Mouse (Mus musculus) bone marrow, adult 2 months (tissue): Measurements from ENCODE around the gene Cnst. TPM values are rescaled to one million over a fixed set of nuclear protein-coding genes. Genes with fewer than 3 reads are reported as not detected.

Experiments used
- H3K27ac ChIP-seq: fragments of 200-500 bp; 2 replicates; pipeline ENCODE4 v1.5.1; 2012; ENCODE audit warnings: low read depth, mild to moderate bottlenecking, control low read depth, inconsistent platforms, low read length; ENCODE audit not compliant: control insufficient read depth, poor library complexity, insufficient read depth
- H3K4me1 ChIP-seq: fragments of 200-500 bp; 2 replicates; pipeline ENCODE4 v1.6.1; 2011; ENCODE audit warnings: low read length; ENCODE audit not compliant: control insufficient read depth, insufficient read depth
- H3K4me3 ChIP-seq: fragments of 200-500 bp; replicated peaks from 2 replicates; pipeline ENCODE3; 2011; ENCODE audit warnings: mild to moderate bottlenecking, low read depth, low read length, control low read depth; ENCODE audit not compliant: control insufficient read depth
- CTCF ChIP-seq: fragments of 200-500 bp; IDR thresholded peaks from 2 replicates; pipeline ENCODE4 v1.5.1; 2011; ENCODE audit warnings: low read length, control low read depth; ENCODE audit not compliant: control insufficient read depth, insufficient read depth
- POLR2A ChIP-seq: fragments of 200-500 bp; IDR thresholded peaks from 2 replicates; pipeline ENCODE4 v1.6.1; 2011; ENCODE audit warnings: low read depth, mild to moderate bottlenecking, control low read depth, low read length, borderline replicate concordance; ENCODE audit not compliant: control insufficient read depth
- WGBS: fragments of 180-500 bp; shearing (Covaris S2); methylation state at CpG from one replicate; pipeline ENCODE4 v1.1.7; 2018; 5-methylcytosine and 5-hydroxymethylcytosine counted together
- polyA plus RNA-seq: library from polyadenylated mRNA; stranded (reverse); fragments of >200 nt; gene quantifications from 2 replicates; pipeline ENCODE4 v1.2.4, GENCODE M21; 2011; ENCODE audit warnings: low replicate concordance; ENCODE audit not compliant: missing spikeins, insufficient read depth, insufficient read length

The Cnst gene
- polyA plus RNA-seq, 1 experiment: 25.1 TPM

DNA sequence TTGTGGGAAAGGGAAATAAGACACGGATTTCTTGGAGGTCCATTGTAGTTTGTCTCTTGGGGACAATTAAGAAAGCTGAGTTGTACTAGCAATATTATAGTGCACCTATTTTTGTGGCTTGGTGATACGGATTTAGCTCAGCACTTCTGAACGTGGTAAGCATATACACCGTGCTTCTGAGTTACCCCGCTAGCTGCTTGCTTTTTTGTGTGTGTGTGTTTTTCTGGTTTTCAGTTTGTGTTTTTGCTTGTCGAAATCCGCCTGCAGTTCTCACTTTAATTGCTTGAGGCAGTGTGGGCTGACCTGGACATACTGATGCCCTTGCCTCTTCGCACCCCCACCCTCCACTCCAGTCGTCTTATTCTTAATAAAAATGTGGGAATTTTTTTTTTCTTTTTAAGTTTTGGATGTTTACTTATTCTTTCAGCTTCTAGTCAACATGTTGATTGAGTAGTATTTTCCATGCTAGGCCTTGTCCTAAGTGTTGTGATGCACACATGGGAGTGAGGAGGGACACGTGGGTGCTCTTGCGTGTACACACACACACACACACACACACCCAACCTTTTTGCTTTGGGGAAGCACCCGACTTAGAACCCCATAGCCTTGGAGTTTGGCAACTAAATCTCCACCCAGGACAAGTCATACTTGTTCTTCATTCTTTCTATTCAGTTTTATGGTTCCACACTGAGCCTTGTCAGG lies 122.8 kb downstream of the Cnst start:
- WGBS: 17% methylated on average over 12 of the region's 12 CpGs
- Histone ChIP-seq H3K4me1 (no peaks in the 10 kb centered on the region; the same call in 1 of the 2 replicates), H3K4me3 (no peak overlapping the region), H3K27ac (no peak overlapping the region)
- TF ChIP-seq CTCF: no peak
- TF ChIP-seq POLR2A: no peak

DNA sequence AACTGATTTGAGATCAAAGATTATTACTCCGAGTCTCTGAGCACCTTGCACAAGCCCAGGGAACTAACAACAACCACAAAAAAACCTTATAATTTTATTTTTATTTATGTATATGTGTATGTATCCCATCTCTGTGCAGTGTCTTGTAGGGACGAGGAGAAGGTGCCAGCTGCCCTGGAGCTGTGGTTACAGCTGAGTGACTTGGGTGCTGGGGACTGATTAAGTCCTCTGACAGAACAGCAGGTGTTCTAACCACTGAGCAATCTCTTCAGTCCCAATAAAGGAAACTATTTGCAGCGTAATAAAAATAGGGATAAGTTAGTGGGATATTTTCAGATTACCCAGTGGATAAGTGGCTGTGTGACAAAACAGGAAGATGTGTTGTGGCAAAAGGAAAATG lies 128.2 kb downstream of the Cnst start:
- Histone ChIP-seq H3K27ac (no peak overlapping the region), H3K4me3 (no peak overlapping the region), H3K4me1 (no peaks in the 10 kb centered on the region)
- WGBS: 74% methylated on average over 3 of the region's 3 CpGs
- TF ChIP-seq POLR2A (no peak), CTCF (no peak)

DNA sequence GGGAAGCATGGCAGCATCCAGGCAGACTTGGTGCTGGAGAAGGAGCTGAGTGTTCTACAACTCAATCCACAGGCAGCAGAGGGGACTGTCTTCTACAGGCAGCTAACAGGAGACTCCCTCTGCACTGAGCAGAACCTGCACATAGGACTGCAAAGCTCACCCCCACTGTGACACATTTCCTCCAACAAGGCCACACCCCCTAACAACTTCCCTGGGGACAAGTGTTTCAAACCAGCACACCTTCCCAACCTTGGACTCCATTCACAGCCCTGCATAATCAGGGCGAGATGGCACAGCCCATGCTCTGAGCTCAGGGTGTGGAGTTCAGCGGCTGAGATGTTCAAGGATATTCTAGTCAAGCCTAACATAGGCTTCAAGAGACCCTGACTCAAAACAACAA lies 130.9 kb downstream of the Cnst start:
- 87% methylated on average over 2 of the region's 2 CpGs for WGBS
- no peak for TF ChIP-seq POLR2A
- TF ChIP-seq CTCF: no peak
- Histone ChIP-seq H3K4me1 (no peaks in the 10 kb centered on the region), H3K4me3 (no peak overlapping the region), H3K27ac (no peak overlapping the region)

Other genes with a start within 250 kb of the Cnst start
- 8.0 and 20.8 TPM in 2 replicates for gene Smyd3, start 28.3 kb upstream of the Cnst start, polyA plus RNA-seq
- gene Tfb2m, start 103 bp upstream of the Cnst start, polyA plus RNA-seq: 6.7 and 20.0 TPM in 2 replicates
- 2.3 and 4.5 TPM in 2 replicates for gene Sccpdh, start 121.8 kb downstream of the Cnst start, polyA plus RNA-seq
- gene Kif28, start 198.9 kb downstream of the Cnst start, polyA plus RNA-seq: not detected in 2 replicates